Mouse (Mus musculus): Measurements from ENCODE around the gene Chka.

DNA sequence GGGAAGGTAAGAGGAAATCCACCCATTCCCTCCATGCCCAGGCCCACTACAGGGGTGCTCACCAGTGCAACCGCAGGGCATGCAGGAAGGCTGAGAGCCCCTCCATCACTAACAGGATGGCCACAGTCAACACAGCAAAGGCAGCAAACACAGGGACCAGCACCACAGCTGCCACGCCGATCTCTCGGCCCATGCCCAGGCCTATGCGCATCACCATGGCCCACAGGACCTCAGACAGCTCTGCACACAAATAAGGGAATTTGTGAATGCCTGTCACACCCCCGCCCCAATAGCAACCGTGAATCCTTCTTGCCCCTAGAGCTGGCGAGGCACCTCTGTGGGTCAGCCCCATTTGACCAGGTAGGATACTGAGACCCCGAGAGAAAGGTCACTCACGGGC is 44.6 kb downstream of the Chka start:
- TF ChIP-seq ZC3H11A (IDR thresholded peaks at IDR 0.05; ENCODE audit: borderline replicate concordance, low read depth, low read length) (no peak), MAFK (IDR thresholded peaks at IDR 0.05; ENCODE audit: insufficient read depth, low read depth, low read length) (no peak), CHD2 (IDR thresholded peaks at IDR 0.05; ENCODE audit: low read depth, low read length) (no peak), HCFC1 (IDR thresholded peaks at IDR 0.05; ENCODE audit: borderline replicate concordance, insufficient read depth, low read length) (no peak)

All from ES-E14 (cell line).